Mouse (Mus musculus) midbrain, embryonic 13.5 days (tissue): ENCODE measurements around the gene Otulin. TPM values are rescaled to one million over a fixed set of nuclear protein-coding genes. Genes with fewer than 3 reads are reported as not detected.
A peak's percentile ranks its signal among the peaks of the same experiment; 100 is the strongest.

Source experiments
- ATAC-seq: fragments of 200-750 bp; cut with Nextera tagmentation; 2 replicates; pipeline ENCODE4 v1.8.0; 2017; ENCODE audit warnings: mild to moderate bottlenecking, moderate TSS enrichment, moderate library complexity
- H3K27ac ChIP-seq: fragments of 300-500 bp; sonication (generic); 2 replicates; pipeline ENCODE4 v1.5.1; 2015; ENCODE audit warnings: inconsistent platforms, mild to moderate bottlenecking, moderate library complexity
- H3K27me3 ChIP-seq: fragments of 300-500 bp; sonication (generic); 2 replicates; pipeline ENCODE4 v1.6.1; 2015; ENCODE audit warnings: mild to moderate bottlenecking, inconsistent platforms
- H3K36me3 ChIP-seq: fragments of 300-500 bp; sonication (generic); 2 replicates; pipeline ENCODE4 v1.6.1; 2015; ENCODE audit warnings: mild to moderate bottlenecking, inconsistent platforms
- H3K4me1 ChIP-seq: fragments of 300-500 bp; sonication (generic); replicated peaks from 2 replicates; pipeline ENCODE4 v1.6.1; 2015; ENCODE audit warnings: inconsistent platforms
- H3K4me2 ChIP-seq: fragments of 300-500 bp; sonication (generic); replicated peaks from 2 replicates; pipeline ENCODE4 v1.6.1; 2015; ENCODE audit warnings: moderate library complexity, mild to moderate bottlenecking, inconsistent platforms
- H3K4me3 ChIP-seq: fragments of 300-500 bp; sonication (generic); replicated peaks from 2 replicates; pipeline ENCODE4 v1.5.1; 2015; ENCODE audit warnings: mild to moderate bottlenecking, inconsistent platforms
- H3K9ac ChIP-seq: fragments of 300-500 bp; sonication (generic); replicated peaks from 2 replicates; pipeline ENCODE4 v1.6.1; 2015; ENCODE audit warnings: mild to moderate bottlenecking, inconsistent platforms
- H3K9me3 ChIP-seq: fragments of 300-500 bp; sonication (generic); 2 replicates; pipeline ENCODE4 v1.6.1; 2016; ENCODE audit warnings: mild to moderate bottlenecking, inconsistent platforms
- WGBS: fragments of 180-500 bp; shearing (Covaris S2); methylation state at CpG from one replicate; pipeline ENCODE4 v1.1.7; 2015; 5-methylcytosine and 5-hydroxymethylcytosine counted together
- polyA plus RNA-seq: library from polyadenylated mRNA; unstranded; fragments of >200 nt; fragmentation: Nextera tagmentation; extraction: Ambion mirVana; gene quantifications from 2 replicates; pipeline ENCODE4 v1.2.1, GENCODE M21; 2015

The Otulin gene
- polyA plus RNA-seq, 1 experiment from 2014 or later, result 24.3 TPM

DNA sequence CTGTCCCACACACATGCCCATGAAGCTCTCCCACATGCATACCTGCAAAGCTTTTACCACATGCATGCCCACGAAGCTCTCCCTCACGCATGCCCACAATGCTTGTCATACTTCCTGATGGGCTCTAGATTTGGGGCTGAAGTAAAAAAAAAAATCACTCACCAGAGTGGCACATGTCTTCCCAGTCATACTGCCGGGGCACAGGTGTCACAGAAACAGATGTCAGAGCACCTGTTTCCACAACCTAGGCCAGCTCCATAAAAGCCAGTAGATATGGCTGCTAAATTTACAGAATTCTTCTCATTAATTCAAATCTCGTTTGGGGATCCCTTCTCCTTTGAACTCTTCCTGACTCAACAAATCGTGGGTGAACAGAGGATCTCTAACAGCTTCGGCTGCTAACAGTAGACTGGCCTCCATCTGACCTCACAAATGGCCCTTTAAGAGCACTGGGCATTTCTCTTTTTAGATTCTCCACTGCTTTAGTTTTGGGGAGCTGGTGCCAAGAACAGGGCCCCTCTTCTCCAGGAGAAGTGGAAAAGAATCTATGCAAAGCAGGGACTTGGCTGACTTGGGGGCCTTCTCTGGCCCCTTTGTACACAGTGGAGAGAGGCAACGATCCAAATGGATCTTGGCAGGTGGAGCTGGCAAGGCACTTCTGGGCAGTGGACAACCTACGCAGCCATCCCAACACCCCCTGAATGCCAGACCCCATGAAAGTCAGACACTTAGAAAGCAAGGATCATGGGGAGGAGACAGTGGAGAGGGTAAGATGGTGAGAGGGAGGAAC is 55.3 kb downstream of the Otulin start:
- H3K27ac ChIP-seq, result no peak overlapping the region
- WGBS, result 82% methylated on average over 8 of the region's 8 CpGs
- H3K9ac ChIP-seq, result no peak overlapping the region
- H3K9me3 ChIP-seq, result no peaks in the 10 kb centered on the region
- no peaks in the 10 kb centered on the region for H3K27me3 ChIP-seq
- no peak for ATAC-seq
- no peak overlapping the region for H3K4me2 ChIP-seq
- peaks cover 32% of the 10 kb centered on the region for H3K36me3 ChIP-seq
- no peaks in the 10 kb centered on the region for H3K4me1 ChIP-seq
- no peak overlapping the region for H3K4me3 ChIP-seq

DNA sequence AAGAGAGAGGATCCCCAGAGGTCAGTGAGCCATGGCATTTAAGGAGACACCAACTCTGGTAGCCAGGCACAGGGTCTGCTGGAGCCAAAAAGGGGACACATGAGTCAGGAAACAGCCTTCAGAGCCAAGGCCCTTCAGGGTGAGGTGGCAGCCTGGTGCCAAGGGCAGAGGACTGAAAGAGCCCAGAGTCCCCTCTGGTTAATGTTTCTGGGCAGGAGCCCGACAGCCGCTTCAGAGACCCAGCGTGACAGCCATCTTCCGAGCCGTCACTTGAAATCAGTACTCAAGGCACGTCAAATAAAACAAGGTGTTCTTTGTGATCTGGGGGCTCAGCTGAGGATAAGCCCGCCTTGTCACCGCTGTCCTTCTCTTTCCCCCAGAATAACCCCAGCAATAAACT is 59.3 kb downstream of the Otulin start:
- H3K4me3 ChIP-seq, result no peak overlapping the region
- H3K27me3 ChIP-seq, result no peaks in the 10 kb centered on the region
- H3K9ac ChIP-seq, result no peak overlapping the region
- H3K4me1 ChIP-seq, result 0 out of 2 replicates have a peak, but pooled peaks cover 3% of the 10 kb centered on the region
- H3K36me3 ChIP-seq, result peaks cover 53% of the 10 kb centered on the region
- ATAC-seq, result no peak
- no peaks in the 10 kb centered on the region for H3K9me3 ChIP-seq
- WGBS, result 92% methylated on average over 8 of the region's 8 CpGs
- H3K4me2 ChIP-seq, result no peak overlapping the region
- H3K27ac ChIP-seq, result no peak overlapping the region

DNA sequence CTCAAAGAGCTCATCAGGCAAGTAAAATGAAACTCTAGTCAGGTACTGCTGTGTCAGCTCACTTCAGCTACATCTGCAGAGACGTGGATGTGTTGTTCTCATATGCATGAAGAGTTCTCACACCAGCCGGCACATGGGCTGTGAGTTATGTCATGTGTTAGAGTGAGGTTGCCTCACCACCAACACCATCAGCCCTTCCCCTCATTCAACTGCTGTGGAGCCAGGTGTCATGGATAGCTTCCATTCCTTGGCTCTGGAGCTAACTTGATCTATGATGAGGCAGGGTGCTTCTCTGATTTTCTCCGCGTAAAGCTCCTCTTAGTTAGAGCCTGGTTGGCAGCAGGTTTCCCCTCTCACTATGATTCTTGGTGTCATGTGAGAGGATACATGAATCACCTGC is 60.1 kb downstream of the Otulin start:
- ATAC-seq, result no peak
- 93% methylated on average over 4 of the region's 4 CpGs for WGBS
- H3K27ac ChIP-seq, result no peak overlapping the region
- no peak overlapping the region for H3K9ac ChIP-seq
- no peak overlapping the region for H3K4me3 ChIP-seq
- peaks cover 58% of the 10 kb centered on the region for H3K36me3 ChIP-seq
- no peak overlapping the region for H3K4me2 ChIP-seq
- 0 out of 2 replicates have a peak, but pooled peaks cover 3% of the 10 kb centered on the region for H3K4me1 ChIP-seq
- H3K9me3 ChIP-seq, result no peaks in the 10 kb centered on the region
- no peaks in the 10 kb centered on the region for H3K27me3 ChIP-seq

DNA sequence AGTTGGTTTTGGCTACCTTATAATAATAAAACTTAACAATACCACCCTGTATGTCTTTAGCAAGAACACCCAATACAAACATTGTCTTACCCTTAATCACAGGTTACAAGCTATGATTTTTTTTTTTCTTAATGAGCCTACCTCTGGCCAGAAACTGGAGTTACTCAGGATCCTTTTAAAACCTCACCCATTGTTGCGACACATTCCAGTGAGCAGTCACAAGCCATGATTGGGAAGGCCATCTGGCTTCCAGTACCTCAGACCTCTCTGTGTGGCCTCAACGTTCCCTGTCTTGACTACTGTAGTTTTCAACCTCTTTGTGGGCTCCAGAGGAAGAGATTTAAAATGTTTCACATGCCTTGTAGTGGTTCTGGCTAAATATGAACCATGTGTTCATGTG is 60.6 kb downstream of the Otulin start:
- no peak overlapping the region for H3K4me3 ChIP-seq
- no peaks in the 10 kb centered on the region for H3K9me3 ChIP-seq
- 86% methylated on average over 2 of the region's 2 CpGs for WGBS
- H3K27ac ChIP-seq, result no peak overlapping the region
- no peak overlapping the region for H3K4me2 ChIP-seq
- H3K36me3 ChIP-seq, result peaks cover 61% of the 10 kb centered on the region
- H3K4me1 ChIP-seq, result 0 out of 2 replicates have a peak, but pooled peaks cover 3% of the 10 kb centered on the region
- no peak overlapping the region for H3K9ac ChIP-seq
- no peak for ATAC-seq
- no peaks in the 10 kb centered on the region for H3K27me3 ChIP-seq

DNA sequence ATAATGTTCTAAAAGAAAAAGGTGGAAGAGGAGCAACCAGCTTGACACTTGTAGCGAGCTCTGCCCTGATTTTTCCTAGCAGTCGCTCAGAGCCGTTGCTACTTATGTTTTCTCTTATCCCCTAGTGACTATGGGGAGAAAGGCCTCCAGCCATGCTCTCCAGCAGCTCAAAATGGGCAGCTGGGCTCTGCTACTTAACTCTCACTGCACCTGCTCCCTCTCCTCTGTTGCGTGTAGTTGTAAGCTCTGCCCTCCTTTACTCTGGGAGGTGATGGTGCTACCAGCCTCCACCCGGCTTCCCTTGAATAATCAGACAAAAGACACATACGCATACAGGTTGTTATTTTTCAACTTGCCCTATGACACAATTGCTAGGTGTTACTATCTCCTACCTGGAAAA is 62.1 kb downstream of the Otulin start:
- Histone ChIP-seq H3K9me3 (no peaks in the 10 kb centered on the region), H3K36me3 (peaks cover 63% of the 10 kb centered on the region), H3K4me3 (no peak overlapping the region), H3K27ac (no peak overlapping the region), H3K4me2 (no peak overlapping the region), H3K27me3 (no peaks in the 10 kb centered on the region), H3K4me1 (peaks cover 11% of the 10 kb centered on the region; the same call in 1 of the 2 replicates), H3K9ac (no peak overlapping the region)
- WGBS, result 61% methylated on average over 6 of the region's 6 CpGs
- ATAC-seq, result no peak

DNA sequence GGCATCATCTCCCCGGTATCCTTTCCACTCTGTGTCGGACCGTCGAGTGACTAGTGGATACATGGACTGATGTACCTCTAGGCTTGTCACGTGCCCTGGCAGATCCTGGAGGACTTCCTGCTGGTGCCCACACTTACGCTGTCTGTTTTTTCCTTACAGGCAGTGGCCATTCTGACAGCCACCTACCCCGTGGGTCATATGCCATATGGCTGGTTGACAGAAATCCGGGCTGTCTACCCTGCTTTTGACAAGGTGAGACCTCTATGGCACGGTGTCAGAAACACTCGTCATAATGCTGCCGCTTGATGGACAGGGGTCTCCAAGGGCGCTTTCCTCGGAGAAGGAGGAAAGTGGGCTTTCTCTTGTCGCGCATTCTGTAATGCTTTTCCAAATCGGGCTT is 63.1 kb downstream of the Otulin start:
- Histone ChIP-seq H3K4me3 (no peak overlapping the region), H3K9me3 (no peaks in the 10 kb centered on the region), H3K27me3 (no peaks in the 10 kb centered on the region), H3K4me1 (peaks cover 11% of the 10 kb centered on the region; the same call in 1 of the 2 replicates), H3K4me2 (no peak overlapping the region), H3K27ac (no peak overlapping the region), H3K9ac (no peak overlapping the region), H3K36me3 (peaks cover 55% of the 10 kb centered on the region)
- no peak for ATAC-seq
- WGBS, result 90% methylated on average over 16 of the region's 16 CpGs

DNA sequence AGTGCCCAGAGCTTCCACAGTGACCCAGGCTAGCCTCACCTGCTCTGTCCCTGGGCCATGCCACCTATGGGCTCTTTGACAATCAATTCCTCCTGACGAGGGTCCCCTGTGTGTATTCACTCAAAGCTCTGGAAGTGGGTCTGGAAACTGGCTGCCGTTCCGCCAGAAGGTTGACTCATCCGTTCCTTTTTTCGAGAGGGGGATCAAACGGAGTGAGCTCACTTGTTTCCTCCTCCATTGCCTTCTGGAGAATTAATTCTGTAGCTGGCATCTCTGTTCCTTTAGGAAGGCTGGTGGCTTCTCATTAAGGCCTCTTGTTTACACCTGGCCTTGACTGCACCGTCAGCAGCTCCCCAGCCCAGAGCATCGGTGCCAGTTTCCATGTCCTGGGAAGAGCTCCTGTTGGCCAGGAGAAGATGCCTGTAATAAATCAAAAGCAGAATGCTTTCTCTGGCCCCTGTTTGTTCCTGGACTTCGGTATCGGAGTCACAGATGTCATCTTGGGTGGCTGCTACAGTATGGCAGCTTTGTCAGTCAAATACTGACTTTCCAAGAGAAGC is 64.8 kb downstream of the Otulin start:
- no peaks in the 10 kb centered on the region for H3K9me3 ChIP-seq
- H3K4me3 ChIP-seq, result no peak overlapping the region
- WGBS, result 94% methylated on average over 10 of the region's 10 CpGs
- 0 out of 2 replicates have a peak, but pooled peaks cover 3% of the 10 kb centered on the region for H3K27me3 ChIP-seq
- peaks cover 11% of the 10 kb centered on the region; the same call in 1 of the 2 replicates for H3K4me1 ChIP-seq
- peaks cover 41% of the 10 kb centered on the region for H3K36me3 ChIP-seq
- H3K9ac ChIP-seq, result no peak overlapping the region
- no peak overlapping the region for H3K4me2 ChIP-seq
- ATAC-seq, result no peak
- H3K27ac ChIP-seq, result no peak overlapping the region

DNA sequence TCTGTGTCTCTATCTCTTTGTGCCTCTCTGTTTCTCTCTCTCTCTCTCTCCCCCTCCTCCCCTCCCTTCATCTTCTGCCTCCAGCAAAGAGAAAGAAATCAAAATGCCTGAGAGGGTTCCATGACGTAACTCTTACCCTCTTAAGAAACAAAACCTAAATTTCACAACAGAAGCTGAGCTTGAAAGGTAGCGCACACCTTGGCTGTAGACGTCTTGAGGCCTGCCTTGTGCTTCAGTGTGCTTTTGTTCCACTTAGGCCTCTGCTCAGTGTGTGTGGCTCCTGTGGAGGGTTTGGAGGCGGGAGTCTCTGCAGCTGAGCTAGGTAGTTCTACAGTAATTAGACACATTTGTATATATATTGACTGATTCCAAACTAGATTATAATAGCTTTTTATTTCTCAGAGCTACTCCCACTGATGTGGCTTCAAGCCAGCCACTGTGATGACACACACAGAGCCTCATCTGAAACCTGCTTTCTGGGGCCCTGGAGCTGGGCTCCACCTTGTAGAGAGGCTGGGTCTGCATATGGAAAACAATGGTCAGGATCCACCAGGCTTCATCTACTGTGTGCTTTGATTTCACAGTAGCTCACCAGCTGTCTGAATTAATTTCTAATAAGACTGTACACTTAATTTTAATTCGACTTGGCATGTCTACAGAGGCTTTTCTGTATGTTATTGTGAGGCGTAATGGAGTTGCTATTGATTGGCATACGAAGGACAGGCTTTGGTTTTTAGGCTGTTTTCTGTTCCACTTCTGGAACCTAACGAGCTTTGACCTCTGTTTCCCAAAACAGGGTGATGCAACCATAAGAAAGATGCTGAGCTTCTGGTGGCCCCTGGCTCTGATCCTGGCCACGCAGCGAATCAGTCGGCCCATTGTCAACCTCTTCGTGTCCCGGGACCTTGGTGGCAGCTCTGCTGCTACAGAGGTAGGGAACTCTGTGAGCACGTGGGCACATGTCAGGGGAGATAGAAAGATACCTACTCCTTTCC is 66.1 kb downstream of the Otulin start:
- peaks cover 14% of the 10 kb centered on the region; the same call in 1 of the 2 replicates for H3K4me1 ChIP-seq
- ATAC-seq, result peak; percentile 59; the same call in 1 of the 2 replicates
- peak overlapping the region; percentile 51; the same call in 1 of the 2 replicates for H3K27ac ChIP-seq
- H3K9ac ChIP-seq, result no peak overlapping the region
- no peak overlapping the region for H3K4me2 ChIP-seq
- H3K9me3 ChIP-seq, result no peaks in the 10 kb centered on the region
- H3K36me3 ChIP-seq, result peaks cover 37% of the 10 kb centered on the region
- 73% methylated on average over 14 of the region's 14 CpGs for WGBS
- H3K4me3 ChIP-seq, result no peak overlapping the region
- 0 out of 2 replicates have a peak, but pooled peaks cover 3% of the 10 kb centered on the region for H3K27me3 ChIP-seq

DNA sequence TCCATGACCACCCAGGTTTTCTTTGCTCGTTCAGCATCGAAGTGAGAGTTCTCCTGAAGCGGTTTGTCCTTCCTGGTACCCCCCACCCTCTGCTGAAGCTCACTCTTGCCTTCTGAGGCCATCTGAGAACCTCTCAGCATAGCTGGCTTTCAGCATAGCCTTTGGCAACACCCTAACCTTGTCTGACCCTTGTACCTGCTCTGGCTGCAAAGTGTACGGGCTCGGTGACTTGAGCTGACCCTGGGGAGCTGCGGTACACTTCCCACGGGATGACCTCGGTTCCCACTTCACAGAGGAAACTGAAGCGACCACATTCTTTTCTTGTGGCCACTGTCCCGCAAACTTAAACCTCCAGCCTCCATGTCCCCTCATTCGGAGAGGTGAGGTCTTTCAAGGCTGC is 70.2 kb downstream of the Otulin start:
- 92% methylated on average over 11 of the region's 11 CpGs for WGBS
- no peak for ATAC-seq
- H3K9ac ChIP-seq, result no peak overlapping the region

DNA sequence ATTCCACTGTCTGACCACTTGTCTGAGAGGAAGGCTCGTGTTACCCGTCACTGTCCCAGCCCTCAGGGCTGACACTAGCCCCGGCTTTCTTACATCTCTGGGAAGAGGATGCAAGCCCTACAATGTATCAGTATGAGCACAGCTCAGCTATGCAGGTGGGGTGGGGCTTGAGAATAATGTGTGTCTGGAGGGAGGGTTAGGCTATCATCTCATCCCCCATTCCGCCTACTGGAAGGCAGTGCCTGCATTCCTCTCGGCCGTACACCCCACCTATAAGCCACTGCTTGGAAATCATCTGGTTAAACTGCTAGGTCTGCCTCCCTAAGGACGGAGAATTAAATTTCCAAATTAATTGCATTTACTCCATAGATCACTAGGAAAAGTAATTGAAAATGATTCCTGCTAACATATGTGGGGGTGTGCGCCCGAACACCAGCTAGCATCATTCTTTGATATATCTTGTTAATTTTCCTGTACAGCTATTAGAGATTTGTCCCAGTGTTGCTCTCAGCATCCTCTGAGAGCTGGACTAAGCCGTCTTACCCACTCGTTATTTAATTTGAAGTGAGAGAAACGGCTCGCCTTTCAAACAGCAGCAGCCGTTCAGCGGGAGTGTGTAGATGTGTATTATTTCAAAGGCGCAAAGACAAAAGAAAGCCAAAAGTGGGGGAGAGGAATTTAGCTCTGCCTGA is 71.9 kb downstream of the Otulin start:
- Histone ChIP-seq H3K4me2 (no peak overlapping the region), H3K9ac (no peak overlapping the region), H3K4me3 (no peak overlapping the region), H3K27me3 (0 out of 2 replicates have a peak, but pooled peaks cover 3% of the 10 kb centered on the region), H3K36me3 (peaks cover 14% of the 10 kb centered on the region), H3K27ac (peak overlapping the region; percentile 40; the same call in 1 of the 2 replicates), H3K4me1 (peaks cover 16% of the 10 kb centered on the region), H3K9me3 (no peaks in the 10 kb centered on the region)
- ATAC-seq, result peak; percentile 71
- WGBS, result 48% methylated on average over 16 of the region's 16 CpGs

More for the DNA sequence above, 70.2 kb downstream of the Otulin start:
- Histone ChIP-seq H3K4me2 (no peak overlapping the region), H3K4me3 (no peak overlapping the region), H3K27ac (no peak overlapping the region), H3K9me3 (no peaks in the 10 kb centered on the region), H3K36me3 (peaks cover 19% of the 10 kb centered on the region), H3K27me3 (0 out of 2 replicates have a peak, but pooled peaks cover 3% of the 10 kb centered on the region), H3K4me1 (peaks cover 25% of the 10 kb centered on the region)

DNA sequence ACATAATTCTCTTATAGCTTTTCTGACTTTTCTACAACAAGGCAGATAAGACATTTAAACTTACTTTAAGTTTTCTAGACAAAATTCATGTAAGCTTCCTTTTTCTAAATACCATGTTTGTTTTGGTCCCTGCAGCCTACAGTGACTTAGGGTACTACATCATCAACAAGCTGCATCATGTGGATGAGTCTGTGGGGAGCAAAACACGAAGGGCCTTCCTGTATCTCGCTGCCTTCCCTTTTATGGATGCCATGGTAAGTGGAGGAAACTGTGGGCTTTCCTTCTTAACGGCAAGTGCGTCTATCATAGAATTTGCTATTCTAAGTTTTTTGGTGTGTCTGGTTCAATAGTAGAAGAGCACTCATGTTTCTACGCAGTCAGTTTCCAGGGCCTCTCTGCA is 76.9 kb downstream of the Otulin start:
- ATAC-seq, result no peak
- WGBS, result 95% methylated on average over 5 of the region's 5 CpGs

More for the DNA sequence above, 76.9 kb downstream of the Otulin start:
- Histone ChIP-seq H3K4me3 (no peak overlapping the region), H3K4me2 (no peak overlapping the region), H3K9me3 (no peaks in the 10 kb centered on the region), H3K27ac (no peak overlapping the region), H3K4me1 (peaks cover 21% of the 10 kb centered on the region), H3K9ac (no peak overlapping the region), H3K27me3 (peaks cover 5% of the 10 kb centered on the region; the same call in 1 of the 2 replicates), H3K36me3 (peaks cover 14% of the 10 kb centered on the region)
